Mouse (Mus musculus): ENCODE results near the gene Olfr654. TPM values are rescaled to one million over a fixed set of nuclear protein-coding genes. Genes with fewer than 3 reads are reported as not detected.

Gene Olfr654
- polyA plus RNA-seq, 1 experiment from 2014 or later: not detected

Other genes with a start within 250 kb of the Olfr654 start
- 1.0 and 1.3 TPM in 2 replicates for gene Trim12c, start 233.7 kb upstream of the Olfr654 start, polyA plus RNA-seq (2016; fragmentation: Nextera tagmentation; extraction: Ambion mirVana)
- not detected in 2 replicates for gene Trim30b, start 217.1 kb upstream of the Olfr654 start, polyA plus RNA-seq (2016; fragmentation: Nextera tagmentation; extraction: Ambion mirVana)
- not detected in 2 replicates for gene Trim30c, start 186.2 kb upstream of the Olfr654 start, polyA plus RNA-seq (2016; fragmentation: Nextera tagmentation; extraction: Ambion mirVana)
- gene Trim30a, start 121.8 kb upstream of the Olfr654 start, polyA plus RNA-seq (2016; fragmentation: Nextera tagmentation; extraction: Ambion mirVana): 0.69 and 1.3 TPM in 2 replicates
- 0.12 and 0.25 TPM in 2 replicates for gene Trim30d, start 79.2 kb upstream of the Olfr654 start, polyA plus RNA-seq (2016; fragmentation: Nextera tagmentation; extraction: Ambion mirVana)
- not detected in 2 replicates for gene Olfr651, start 36.9 kb upstream of the Olfr654 start, polyA plus RNA-seq (2016; fragmentation: Nextera tagmentation; extraction: Ambion mirVana)
- gene Olfr652, start 26.1 kb upstream of the Olfr654 start, polyA plus RNA-seq (2016; fragmentation: Nextera tagmentation; extraction: Ambion mirVana): not detected in 2 replicates
- gene Olfr653, start 9.7 kb upstream of the Olfr654 start, polyA plus RNA-seq (2016; fragmentation: Nextera tagmentation; extraction: Ambion mirVana): not detected in 2 replicates
- not detected in 2 replicates for gene Olfr655, start 14.8 kb downstream of the Olfr654 start, polyA plus RNA-seq (2016; fragmentation: Nextera tagmentation; extraction: Ambion mirVana)
- not detected in 2 replicates for gene Olfr656, start 26.9 kb downstream of the Olfr654 start, polyA plus RNA-seq (2016; fragmentation: Nextera tagmentation; extraction: Ambion mirVana)
- not detected in 2 replicates for gene Olfr657, start 37.8 kb downstream of the Olfr654 start, polyA plus RNA-seq (2016; fragmentation: Nextera tagmentation; extraction: Ambion mirVana)
- not detected in 2 replicates for gene Olfr658, start 60.3 kb downstream of the Olfr654 start, polyA plus RNA-seq (2016; fragmentation: Nextera tagmentation; extraction: Ambion mirVana)
- not detected in 2 replicates for gene Olfr659, start 79.7 kb downstream of the Olfr654 start, polyA plus RNA-seq (2016; fragmentation: Nextera tagmentation; extraction: Ambion mirVana)
- not detected in 2 replicates for gene Olfr661, start 99.5 kb downstream of the Olfr654 start, polyA plus RNA-seq (2016; fragmentation: Nextera tagmentation; extraction: Ambion mirVana)
- not detected in 2 replicates for gene Usp17le, start 190.4 kb downstream of the Olfr654 start, polyA plus RNA-seq (2016; fragmentation: Nextera tagmentation; extraction: Ambion mirVana)